Mouse (Mus musculus): ENCODE measurements at regions not wholly inside any gene's neighbourhood (a gene's known extent, or its start where the extent isn't known, plus 50 kb on each side); places are given as distances from the start of the nearest gene placed in this dataset.

GRCm38 (mm10) chr11:18067676-18068075 lies 114.0 kb upstream of the Etaa1 start:
- in situ Hi-C loops (cut with MboI, MseI): no loop called here

DNA sequence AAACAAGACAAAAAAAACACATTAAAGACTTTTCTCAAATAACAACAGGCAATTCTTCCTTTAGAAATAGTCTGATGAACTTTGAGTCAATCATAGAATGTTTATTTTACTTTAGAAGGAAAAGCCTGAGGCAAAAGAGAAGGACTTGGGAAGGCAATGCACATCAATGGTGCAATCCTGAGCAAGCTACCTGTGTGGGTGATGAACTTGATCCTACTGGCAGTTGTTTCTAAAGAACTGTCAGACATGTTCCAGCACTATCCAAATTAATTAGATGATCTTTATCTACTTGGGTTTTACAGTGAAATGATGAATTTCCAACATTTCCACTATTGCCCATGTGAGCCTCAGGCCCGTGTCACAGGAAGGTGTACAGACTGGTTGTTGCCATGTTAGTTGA lies 87.9 kb upstream of the Etaa1 start:
- in situ Hi-C loops (cut with MboI, MseI): no loop called here

DNA sequence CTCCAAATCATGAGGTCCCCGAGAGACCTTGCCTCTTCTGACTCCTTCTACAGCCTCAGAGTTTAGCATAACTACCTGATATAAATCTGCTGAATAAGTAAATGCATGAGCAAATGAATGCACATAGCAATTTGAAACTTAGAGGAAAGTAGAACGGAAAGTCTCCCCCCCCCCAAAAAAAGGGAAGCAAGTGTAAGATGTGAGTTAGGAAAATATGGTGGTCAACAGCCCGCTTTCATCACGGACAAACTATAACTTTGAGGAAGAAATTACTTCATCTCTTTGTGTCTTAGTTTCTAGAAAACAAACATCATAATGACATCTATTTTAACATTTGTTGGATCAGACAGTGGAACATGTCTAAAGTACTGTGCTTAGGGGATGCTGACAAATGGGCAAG lies 77.4 kb upstream of the Etaa1 start:
- in situ Hi-C loops (cut with MboI, MseI): no loop called here

- in situ Hi-C loops (cut with MboI, MseI): no loop called here
These were observed 68.4 kb upstream of the Etaa1 start for GRCm38 (mm10) chr11:18022065-18022464.

DNA sequence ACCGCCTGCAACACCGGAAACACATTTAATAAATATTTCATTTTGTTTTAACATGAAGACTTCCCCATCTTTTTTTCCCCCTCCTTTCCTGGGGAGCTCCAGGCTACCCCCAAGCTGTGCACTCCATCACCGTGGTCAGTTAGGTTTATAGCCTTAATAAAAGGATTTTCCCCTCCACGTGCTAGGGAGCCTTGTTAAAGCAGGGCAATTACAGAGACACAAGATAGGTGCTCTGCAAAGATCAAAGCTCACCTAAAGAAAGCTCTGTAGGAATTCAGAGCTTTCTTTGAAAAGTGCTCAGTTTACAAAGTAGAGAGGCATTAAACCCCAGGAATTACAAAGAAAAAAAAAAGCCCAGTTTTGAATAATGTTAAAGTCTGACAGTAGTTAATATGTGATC lies 61.6 kb upstream of the Etaa1 start:
- in situ Hi-C loops (cut with MboI, MseI): no loop called here

GRCm38 (mm10) chr11:18014610-18015009 lies 60.9 kb upstream of the Etaa1 start:
- in situ Hi-C loops (cut with MboI, MseI): no loop called here

- in situ Hi-C loops (cut with MboI, MseI): no loop called here
These were observed 58.4 kb upstream of the Etaa1 start for GRCm38 (mm10) chr11:18012085-18012484.

- in situ Hi-C loops (cut with MboI, MseI): no loop called here
These were observed 57.5 kb upstream of the Etaa1 start for GRCm38 (mm10) chr11:18011101-18011733.

GRCm38 (mm10) chr11:18008140-18008539 lies 54.5 kb upstream of the Etaa1 start:
- in situ Hi-C loops (cut with MboI, MseI): no loop called here
